Mouse (Mus musculus) activated CD4-positive, CD25-positive, alpha-beta regulatory T cell, adult 4 months (primary cell): ENCODE data around the gene Rnd1. TPM values are rescaled to one million over a fixed set of nuclear protein-coding genes. Genes with fewer than 3 reads are reported as not detected.

ENCODE experiments used
- ATAC-seq: one replicate; pipeline ENCODE4 v1.8.0; 2017
- polyA plus RNA-seq, 2 experiments: library from polyadenylated mRNA; unstranded; fragments of 100-300 nt; shearing (Covaris generic); gene quantifications; one replicate each; pipeline ENCODE4 v1.2.1; 2017

Gene Rnd1
- 1 to 10 TPM in 1 of 2 experiments, under 1 TPM in 1; 0.50 to 1.5 TPM for polyA plus RNA-seq

GRCm38 (mm10) chr15:98676940-98677728 is at the start of gene Rnd1:
Gene Rnd1 (minus strand): TSS chr15:98677461.
- ATAC-seq: peak; percentile 99

- ATAC-seq: no peak
Measured at GRCm38 (mm10) chr15:98726746-98727145, 49.5 kb upstream of the Rnd1 start.

- no peak for ATAC-seq
Measured at GRCm38 (mm10) chr15:98726079-98726478, 48.8 kb upstream of the Rnd1 start.

- ATAC-seq: no peak
Measured at GRCm38 (mm10) chr15:98724441-98724840, 47.2 kb upstream of the Rnd1 start.

GRCm38 (mm10) chr15:98722854-98723253 is 45.6 kb upstream of the Rnd1 start:
- no peak for ATAC-seq

- no peak for ATAC-seq
Measured at GRCm38 (mm10) chr15:98722191-98722590, 44.9 kb upstream of the Rnd1 start.

GRCm38 (mm10) chr15:98717301-98717700 is 40.0 kb upstream of the Rnd1 start:
- ATAC-seq: no peak

GRCm38 (mm10) chr15:98714230-98714652 is 37.0 kb upstream of the Rnd1 start:
- no peak for ATAC-seq

GRCm38 (mm10) chr15:98710442-98710841 is 33.2 kb upstream of the Rnd1 start:
- peak; percentile 52 for ATAC-seq

GRCm38 (mm10) chr15:98707766-98708372 is 30.6 kb upstream of the Rnd1 start, which contains the start of gene Ccdc65:
Gene Ccdc65 (plus strand): TSS chr15:98708207.
- ATAC-seq: no peak

GRCm38 (mm10) chr15:98704312-98704711 is 27.1 kb upstream of the Rnd1 start:
- ATAC-seq: no peak

- ATAC-seq: peak; percentile 61
Measured at GRCm38 (mm10) chr15:98699190-98700105, 22.2 kb upstream of the Rnd1 start.

- ATAC-seq: no peak
Measured at GRCm38 (mm10) chr15:98696216-98696615, 19.0 kb upstream of the Rnd1 start.

GRCm38 (mm10) chr15:98695726-98696125 is 18.5 kb upstream of the Rnd1 start:
- ATAC-seq: no peak

- no peak for ATAC-seq
Measured at GRCm38 (mm10) chr15:98692171-98692715, 15.0 kb upstream of the Rnd1 start.

GRCm38 (mm10) chr15:98691486-98692147 is 14.4 kb upstream of the Rnd1 start:
- ATAC-seq: no peak

GRCm38 (mm10) chr15:98689682-98690081 is 12.4 kb upstream of the Rnd1 start:
- ATAC-seq: no peak

- no peak for ATAC-seq
Measured at GRCm38 (mm10) chr15:98685926-98686325, 8.7 kb upstream of the Rnd1 start.

- ATAC-seq: no peak
Measured at GRCm38 (mm10) chr15:98683746-98684145, 6.5 kb upstream of the Rnd1 start.

- no peak for ATAC-seq
Measured at GRCm38 (mm10) chr15:98683177-98683576, 5.9 kb upstream of the Rnd1 start.

GRCm38 (mm10) chr15:98681633-98682032 is 4.4 kb upstream of the Rnd1 start:
- no peak for ATAC-seq

- ATAC-seq: no peak
Measured at GRCm38 (mm10) chr15:98680660-98681059, 3.4 kb upstream of the Rnd1 start.
